Mouse (Mus musculus): ENCODE data around the gene Exoc3l. TPM values are rescaled to one million over a fixed set of nuclear protein-coding genes. Genes with fewer than 3 reads are reported as not detected.

Exoc3l gene
- polyA plus RNA-seq, 1 experiment, result 49.2 TPM

DNA sequence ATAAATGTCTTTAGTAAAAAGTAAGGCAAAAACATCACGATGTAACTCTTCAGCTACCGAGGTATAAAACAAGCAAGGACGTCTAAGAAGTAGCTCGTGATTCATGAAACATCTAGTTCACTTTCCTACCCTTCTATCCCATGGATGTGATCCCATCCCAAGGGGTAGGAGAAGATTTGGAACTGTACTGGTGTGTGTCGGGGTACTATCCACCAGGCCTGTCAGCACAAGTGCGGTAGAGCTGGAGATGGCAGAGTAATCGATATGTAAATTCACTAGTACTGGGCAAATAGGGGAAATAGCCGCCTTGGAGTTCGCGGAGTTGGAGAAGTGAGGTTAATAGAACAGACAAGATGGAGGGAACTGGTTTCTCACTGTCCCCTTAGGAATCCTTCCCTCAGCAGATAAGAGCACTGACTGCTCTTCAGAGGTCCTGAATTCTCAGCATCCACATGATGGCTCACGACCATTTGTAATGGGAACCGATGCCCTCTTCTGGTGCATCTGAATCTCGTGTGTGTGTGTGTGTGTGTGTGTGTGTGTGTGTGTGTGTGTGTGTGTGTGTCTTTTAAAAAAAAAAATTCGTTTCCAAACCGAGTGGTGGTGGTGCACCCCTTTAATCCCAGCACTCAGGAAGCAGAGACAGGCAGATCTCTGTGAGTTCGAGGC, 32.5 kb downstream of the Exoc3l start:
- 44% methylated on average over 16 of the region's 16 CpGs for WGBS

DNA sequence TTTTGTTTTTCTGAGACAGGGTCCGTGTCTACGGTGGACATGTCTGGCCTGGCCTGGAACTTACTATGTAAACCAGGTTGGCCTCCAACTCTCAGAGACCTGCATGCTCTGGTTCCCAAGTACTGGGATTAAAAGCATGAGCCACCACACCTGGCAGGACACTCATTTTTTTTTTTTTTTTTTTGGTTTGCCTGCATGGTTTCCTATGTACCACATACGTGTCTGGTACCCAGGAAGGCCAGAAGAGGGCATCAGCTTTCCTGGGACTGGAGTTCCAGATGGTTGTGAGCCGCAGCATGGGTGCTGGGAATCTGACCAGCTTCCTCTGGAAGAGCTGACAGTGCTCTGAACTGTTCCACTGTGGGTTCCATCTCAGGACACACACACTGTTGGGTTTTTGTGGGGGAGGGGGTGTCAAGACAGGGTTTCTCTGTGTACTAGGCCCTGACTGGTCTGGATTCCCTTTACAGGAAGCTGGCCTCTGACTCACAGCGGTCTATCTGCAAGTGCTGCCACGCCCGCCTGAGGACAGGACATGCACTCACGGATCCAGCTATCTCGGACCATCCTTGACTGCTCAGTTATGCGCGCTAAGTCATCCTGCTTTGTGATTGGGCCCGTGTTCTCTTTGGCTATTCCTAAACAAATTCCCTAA, 34.4 kb downstream of the Exoc3l start:
- no peak overlapping the region for H3K4me3 ChIP-seq (replicated peaks; ENCODE audit: extremely low read depth, low read depth, low read length)
- DNase-seq, result no peak
- TF ChIP-seq CTCF (IDR thresholded peaks at IDR 0.05; ENCODE audit: insufficient read depth, low read length), result no peak
- no peak for TF ChIP-seq POLR2A (IDR thresholded peaks at IDR 0.05; ENCODE audit: borderline replicate concordance, extremely low read depth, low read depth, low read length)
- WGBS, result 78% methylated on average over 12 of the region's 12 CpGs
- H3K4me1 ChIP-seq (ENCODE audit: control insufficient read depth, insufficient read depth, low read length), result peaks cover 11% of the 10 kb centered on the region

More for the DNA sequence above, 32.5 kb downstream of the Exoc3l start:
- DNase-seq, result no peak
- no peak for TF ChIP-seq POLR2A (IDR thresholded peaks at IDR 0.05; ENCODE audit: borderline replicate concordance, extremely low read depth, low read depth, low read length)
- TF ChIP-seq CTCF (IDR thresholded peaks at IDR 0.05; ENCODE audit: insufficient read depth, low read length), result no peak
- Histone ChIP-seq H3K4me1 (ENCODE audit: control insufficient read depth, insufficient read depth, low read length) (peaks cover 12% of the 10 kb centered on the region), H3K4me3 (replicated peaks; ENCODE audit: extremely low read depth, low read depth, low read length) (no peak overlapping the region)

DNA sequence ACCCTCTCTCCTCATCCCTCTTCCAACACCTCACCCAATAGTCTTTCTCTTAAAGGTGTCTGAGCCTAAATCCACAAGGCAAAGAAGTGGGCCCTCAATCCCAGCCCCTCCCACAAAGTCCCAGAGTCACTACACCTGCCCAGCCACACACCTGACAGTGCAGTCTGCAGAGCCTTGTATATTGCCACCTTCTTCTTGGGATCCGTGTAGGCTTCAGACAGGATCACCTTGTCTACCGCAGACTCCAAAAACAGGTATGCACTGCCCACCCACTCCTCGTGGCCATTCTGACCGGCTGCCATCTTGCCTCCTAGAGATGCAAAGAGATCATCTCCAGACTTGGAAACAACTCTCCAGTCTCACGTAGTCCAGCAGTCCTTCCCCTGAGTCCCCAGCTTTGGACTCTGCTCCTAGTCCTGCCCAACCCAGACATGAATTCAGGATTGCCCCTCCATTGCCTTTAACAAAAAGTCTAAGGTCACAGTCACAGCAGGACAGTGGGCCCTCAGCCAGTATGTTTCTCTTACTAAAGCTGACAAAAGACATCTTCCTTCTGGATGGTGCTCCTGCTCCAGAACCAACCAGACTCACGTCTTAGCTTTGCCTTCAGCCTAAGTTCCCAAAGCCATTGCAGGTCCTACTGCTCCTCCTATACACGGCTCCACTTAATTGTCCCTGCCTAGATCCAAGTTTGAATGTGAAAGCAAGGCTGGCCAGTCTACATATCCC, 35.4 kb downstream of the Exoc3l start:
- TF ChIP-seq CTCF (IDR thresholded peaks at IDR 0.05; ENCODE audit: insufficient read depth, low read length), result no peak
- no peak for TF ChIP-seq POLR2A (IDR thresholded peaks at IDR 0.05; ENCODE audit: borderline replicate concordance, extremely low read depth, low read depth, low read length)
- no peak overlapping the region for H3K4me3 ChIP-seq (replicated peaks; ENCODE audit: extremely low read depth, low read depth, low read length)
- H3K4me1 ChIP-seq (ENCODE audit: control insufficient read depth, insufficient read depth, low read length), result peaks cover 11% of the 10 kb centered on the region
- 73% methylated on average over 7 of the region's 7 CpGs for WGBS
- DNase-seq, result no peak

DNA sequence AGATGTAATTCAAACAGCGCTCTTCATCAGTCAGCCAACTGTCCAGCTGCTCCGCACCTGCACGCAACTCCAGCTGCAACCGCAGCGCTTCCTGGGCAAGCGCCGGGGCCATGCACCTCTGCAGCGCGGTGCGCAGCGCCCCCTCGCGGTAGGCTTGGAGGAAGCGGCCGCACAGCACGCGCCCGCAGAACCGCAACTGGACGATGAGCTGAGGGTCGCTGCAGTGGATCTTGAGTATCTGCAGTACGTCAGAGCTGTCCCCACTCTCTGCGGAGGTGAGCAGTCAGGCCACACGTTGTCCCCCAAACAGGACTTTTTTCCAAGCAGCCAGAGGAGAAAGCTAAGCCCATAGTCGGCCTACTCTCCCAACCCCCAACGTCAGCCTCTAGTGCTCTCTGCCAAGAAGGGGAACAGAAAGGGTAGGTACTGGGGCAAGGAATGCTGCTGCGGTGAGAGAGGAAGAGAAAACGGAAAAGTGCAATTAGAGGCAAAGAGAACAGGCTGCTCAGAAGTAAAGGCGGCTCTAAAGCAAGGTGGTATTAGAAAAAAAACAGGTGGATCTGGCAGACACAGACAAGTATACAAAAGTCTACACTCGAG, 36.1 kb downstream of the Exoc3l start:
- H3K4me3 ChIP-seq (replicated peaks; ENCODE audit: extremely low read depth, low read depth, low read length), result peak overlapping the region; percentile 46
- H3K4me1 ChIP-seq (ENCODE audit: control insufficient read depth, insufficient read depth, low read length), result peaks cover 14% of the 10 kb centered on the region
- WGBS, result 4% methylated on average over 30 of the region's 30 CpGs
- TF ChIP-seq CTCF (IDR thresholded peaks at IDR 0.05; ENCODE audit: insufficient read depth, low read length) (peak; percentile 62), POLR2A (IDR thresholded peaks at IDR 0.05; ENCODE audit: borderline replicate concordance, extremely low read depth, low read depth, low read length) (no peak)
- peak; percentile 82 for DNase-seq

DNA sequence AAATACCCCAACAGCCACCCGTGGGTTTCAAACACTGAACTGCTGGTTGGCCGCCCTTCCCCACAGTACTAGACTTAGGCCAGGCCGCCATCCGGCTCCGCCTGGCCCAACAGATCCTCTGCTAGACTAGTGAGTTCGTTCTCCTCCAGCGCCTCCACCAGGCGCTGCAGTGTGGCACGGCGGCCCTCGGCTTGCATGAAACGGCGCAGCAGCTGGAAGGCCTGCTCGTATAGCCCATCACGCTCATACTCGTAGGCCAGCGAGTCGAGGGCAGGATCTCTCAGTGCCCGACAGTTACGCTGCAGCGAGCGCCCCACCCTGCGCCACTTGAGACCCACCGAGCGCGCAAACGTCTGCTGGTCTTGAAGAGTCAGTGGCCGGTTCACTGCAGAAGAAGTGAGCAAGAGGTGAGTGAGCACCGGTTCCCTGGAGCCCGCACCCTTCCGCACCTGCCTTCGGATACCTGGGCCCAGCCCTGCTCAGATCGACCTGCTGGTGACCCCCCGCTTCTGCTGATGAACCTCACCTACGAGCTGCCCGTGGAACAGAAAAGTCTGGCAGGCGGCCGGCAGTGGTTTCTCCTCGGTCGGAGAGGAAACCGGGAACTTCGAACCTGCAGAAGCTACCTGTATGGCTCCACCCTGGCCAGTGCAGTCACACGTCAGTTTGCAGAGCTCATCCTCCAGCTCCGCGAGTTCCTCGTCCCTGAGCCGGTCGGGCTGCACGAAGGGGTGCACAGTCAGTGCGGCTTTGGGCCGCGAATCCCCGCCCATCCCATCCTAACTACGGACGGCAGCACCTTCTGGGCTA, 36.8 kb downstream of the Exoc3l start:
- 40% methylated on average over 55 of the region's 55 CpGs for whole genome bisulfite sequencing
- TF ChIP-seq CTCF (IDR thresholded peaks at IDR 0.05; ENCODE audit: insufficient read depth, low read length), result no peak
- no peak for TF ChIP-seq POLR2A (IDR thresholded peaks at IDR 0.05; ENCODE audit: borderline replicate concordance, extremely low read depth, low read depth, low read length)

DNA sequence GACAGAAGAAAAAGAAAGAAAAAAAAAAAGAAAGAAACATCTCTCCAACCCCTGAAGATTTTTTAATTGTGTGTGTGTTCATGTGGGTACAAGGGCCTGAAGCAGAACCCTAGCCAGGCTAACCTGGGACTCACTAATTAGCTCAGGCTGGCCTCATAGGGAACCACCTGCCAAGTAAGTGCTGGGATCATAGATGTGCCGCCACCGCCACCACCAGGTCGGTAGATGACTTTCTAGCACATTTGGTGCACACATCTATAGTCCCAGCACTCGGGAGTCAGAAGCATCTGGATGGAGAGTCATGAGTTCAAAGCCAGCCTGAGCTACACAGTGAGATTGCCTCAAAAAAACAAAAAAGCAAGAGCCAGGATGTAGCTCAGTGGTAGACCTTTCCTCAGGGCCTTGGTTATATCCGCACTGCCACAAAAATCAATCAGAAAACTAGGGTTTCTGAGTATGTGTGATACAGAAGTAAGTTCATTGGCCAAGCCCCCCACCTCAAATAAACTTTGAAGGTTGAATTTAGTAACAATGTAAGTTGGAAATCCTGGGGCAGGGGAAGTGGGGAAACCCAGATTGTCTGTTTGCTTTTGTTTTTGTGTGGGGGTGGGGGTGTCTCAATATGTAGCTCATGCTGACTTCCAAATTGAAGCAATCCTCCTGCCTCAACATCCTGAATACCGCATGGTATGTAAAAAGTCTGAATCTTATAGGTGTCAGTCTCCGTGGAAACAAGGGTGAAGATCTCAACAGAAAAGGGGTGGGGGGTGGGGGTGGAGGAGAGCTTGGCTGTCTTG, 38.4 kb downstream of the Exoc3l start:
- DNase-seq, result no peak
- WGBS, result 82% methylated on average over 7 of the region's 7 CpGs
- Histone ChIP-seq H3K4me3 (replicated peaks; ENCODE audit: extremely low read depth, low read depth, low read length) (no peak overlapping the region), H3K4me1 (ENCODE audit: control insufficient read depth, insufficient read depth, low read length) (peaks cover 16% of the 10 kb centered on the region)
- TF ChIP-seq CTCF (IDR thresholded peaks at IDR 0.05; ENCODE audit: insufficient read depth, low read length) (no peak), POLR2A (IDR thresholded peaks at IDR 0.05; ENCODE audit: borderline replicate concordance, extremely low read depth, low read depth, low read length) (no peak)

More for the DNA sequence above, 36.8 kb downstream of the Exoc3l start:
- Histone ChIP-seq H3K4me1 (ENCODE audit: control insufficient read depth, insufficient read depth, low read length) (peaks cover 16% of the 10 kb centered on the region), H3K4me3 (replicated peaks; ENCODE audit: extremely low read depth, low read depth, low read length) (peak overlapping the region; percentile 37)
- peak; percentile 38 for DNase-seq

DNA sequence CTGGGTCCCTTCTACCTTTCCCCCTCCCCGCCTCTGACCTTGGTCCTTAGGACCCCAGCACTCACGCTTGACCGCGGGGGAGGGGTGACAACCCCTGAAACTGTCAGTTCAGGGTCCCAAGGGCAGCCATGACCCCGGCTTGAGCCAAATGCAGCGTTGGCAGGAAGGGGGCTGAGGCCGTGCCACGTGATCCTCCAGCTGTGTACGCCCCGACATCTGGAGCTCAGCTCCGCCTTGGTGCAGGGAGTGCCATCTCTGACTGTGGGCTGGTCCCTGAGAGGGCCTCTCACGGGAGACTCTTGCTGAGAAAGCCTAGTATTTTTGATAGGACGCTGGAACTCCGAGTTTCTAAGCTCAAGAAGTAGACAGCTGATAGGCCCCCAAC, 40.9 kb downstream of the Exoc3l start, which contains the start of gene B3gnt9:
B3gnt9 (minus strand) TSS at position 188 of the 385 bp plus-strand sequence.
- H3K4me1 ChIP-seq (ENCODE audit: control insufficient read depth, insufficient read depth, low read length), result peaks cover 12% of the 10 kb centered on the region
- no peak for TF ChIP-seq CTCF (IDR thresholded peaks at IDR 0.05; ENCODE audit: insufficient read depth, low read length)
- no peak for TF ChIP-seq POLR2A (IDR thresholded peaks at IDR 0.05; ENCODE audit: borderline replicate concordance, extremely low read depth, low read depth, low read length)
- DNase-seq, result peak; percentile 59
- peak within 1 kb of the TSS; percentile 61 for H3K4me3 ChIP-seq (replicated peaks; ENCODE audit: extremely low read depth, low read depth, low read length)
- 5% methylated on average over 14 of the region's 14 CpGs for WGBS
